Mouse (Mus musculus) ES-Bruce4 (cell line): ENCODE data around the gene Hist2h2ab.

Source experiments
- CTCF ChIP-seq: IDR thresholded peaks from one replicate; pipeline ENCODE4 v1.8.1; 2011; ENCODE audit warnings: low read depth, low read length
- POLR2A ChIP-seq: IDR thresholded peaks from one replicate; pipeline ENCODE4 v1.8.1; 2011; ENCODE audit warnings: low read length; ENCODE audit not compliant: insufficient read depth

DNA sequence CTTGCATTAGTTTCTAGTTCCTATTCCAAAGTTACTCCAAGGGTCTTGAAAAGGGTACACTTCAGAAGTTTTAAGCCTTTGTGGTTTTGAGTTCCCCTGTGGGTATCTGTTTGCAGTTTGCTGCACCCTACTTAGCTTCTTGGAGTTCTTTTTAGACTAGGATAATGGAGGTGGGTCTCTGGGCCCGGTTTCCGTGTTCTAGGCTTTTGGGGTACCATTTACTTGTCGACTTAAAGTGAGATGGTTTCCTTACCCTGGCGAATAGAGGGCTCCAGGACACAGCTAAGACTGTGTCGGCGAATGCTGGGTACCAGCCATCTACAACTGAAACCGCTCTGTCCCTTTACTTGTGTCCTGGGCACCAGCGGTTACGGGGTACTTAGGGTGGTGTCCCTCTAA lies 2.0 kb downstream of the Hist2h2ab start:
- no peak for TF ChIP-seq CTCF
- TF ChIP-seq POLR2A = no peak
